Mouse (Mus musculus) fat pad, adult 2 months (tissue): Measurements from ENCODE around the gene Preb.

ENCODE experiments used
- DNase-seq: peaks from one replicate; pipeline ENCODE4 v3.0.0-alpha.2; 2011; ENCODE audit warnings: low read depth, low spot score; ENCODE audit errors: extremely low read depth

Gene Preb

DNA sequence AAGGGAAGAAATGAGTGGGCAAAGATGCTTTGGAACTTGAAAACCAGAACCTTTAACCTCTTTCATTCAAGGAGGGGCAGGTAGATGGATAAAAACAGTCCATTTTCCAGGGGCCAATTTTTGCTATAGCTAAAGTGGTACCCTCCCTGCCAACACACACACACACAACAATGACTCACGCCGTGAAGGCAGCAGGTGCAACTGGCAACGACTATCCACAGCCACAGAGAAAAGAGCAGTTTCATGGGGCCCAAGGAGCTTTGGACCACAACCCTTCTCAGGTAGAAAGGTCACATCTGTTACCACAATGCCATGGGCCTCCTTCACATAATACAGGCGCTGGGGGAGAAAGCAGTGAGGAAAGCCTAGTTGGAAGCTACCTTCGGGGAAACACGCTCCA lies 4.4 kb downstream of the Preb start:
- no peak for DNase-seq

DNA sequence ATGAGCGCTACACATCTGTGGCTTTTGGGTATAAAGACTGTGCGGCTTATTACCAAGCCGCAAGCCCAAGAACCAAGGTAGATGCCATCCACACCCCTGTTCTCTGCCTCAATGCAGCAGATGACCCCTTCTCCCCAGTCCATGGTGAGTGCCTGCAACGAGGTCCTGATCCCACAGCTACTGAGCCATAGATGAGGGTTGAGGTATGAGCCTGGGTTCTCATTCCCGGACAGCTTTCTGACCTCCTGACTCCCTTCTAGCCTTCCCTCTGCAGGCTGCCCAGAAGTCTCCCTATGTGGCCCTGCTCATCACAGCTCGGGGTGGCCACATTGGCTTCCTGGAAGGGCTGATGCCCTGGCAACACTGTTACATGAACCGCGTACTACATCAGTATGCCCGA lies 5.6 kb downstream of the Preb start:
- DNase-seq = no peak

DNA sequence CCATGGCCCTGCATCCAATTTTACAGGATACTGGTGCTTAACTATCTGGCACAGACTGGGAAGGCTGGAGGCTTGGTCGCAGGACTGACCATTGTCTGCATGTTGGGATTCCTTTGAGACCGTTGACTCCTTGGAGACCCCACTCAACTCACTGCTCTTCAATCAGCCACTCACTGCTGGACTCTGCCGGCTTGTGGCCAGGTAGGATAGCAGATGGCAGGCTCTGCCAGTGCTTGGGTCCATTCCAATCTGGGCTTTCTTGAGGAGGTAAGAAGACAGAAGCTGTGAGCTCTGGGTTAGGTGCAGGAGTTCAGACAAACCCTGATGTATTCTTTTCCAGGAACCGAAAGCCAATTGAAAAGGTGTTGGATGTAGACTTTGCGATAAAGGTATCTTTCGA lies 6.1 kb downstream of the Preb start:
- DNase-seq = no peak

DNA sequence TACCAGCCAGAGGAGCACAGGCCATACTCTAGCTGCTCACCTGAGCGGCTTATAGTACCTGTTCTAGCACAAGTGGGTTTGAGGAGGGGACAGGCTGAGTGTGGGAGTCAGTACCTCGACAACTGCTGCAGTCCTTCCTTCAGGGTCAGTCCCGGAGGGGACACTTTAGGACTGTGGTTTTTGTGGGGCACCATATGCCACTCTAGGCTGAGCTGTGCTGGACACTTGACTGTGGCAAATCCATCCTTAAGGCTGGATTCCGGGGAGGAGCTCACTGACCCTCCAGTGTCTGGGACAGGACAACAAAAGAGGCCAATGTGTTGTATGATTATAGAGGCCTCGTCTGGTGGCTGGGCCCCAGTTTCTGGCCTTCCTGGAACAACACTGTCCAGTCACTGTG lies 7.6 kb downstream of the Preb start:
- no peak for DNase-seq

DNA sequence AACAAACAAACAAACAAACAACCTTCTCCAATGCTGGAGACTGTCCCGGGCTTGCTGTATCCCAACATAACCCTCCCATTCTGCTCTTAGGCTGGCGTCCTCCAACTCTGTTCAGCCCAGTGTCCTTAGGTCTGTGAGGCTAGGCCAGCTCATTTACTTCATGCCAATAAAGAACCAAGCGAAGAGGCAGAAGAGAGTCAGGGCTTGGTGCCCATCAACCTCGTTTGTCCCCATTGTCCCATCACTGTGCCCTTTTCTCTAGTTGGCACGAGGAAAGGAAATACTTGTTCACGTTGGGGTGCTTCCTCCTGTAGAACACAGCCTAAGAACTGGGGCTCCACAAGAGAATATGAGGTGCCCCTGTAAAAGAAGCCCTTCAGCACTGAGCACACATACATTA lies 8.5 kb downstream of the Preb start:
- no peak for DNase-seq

DNA sequence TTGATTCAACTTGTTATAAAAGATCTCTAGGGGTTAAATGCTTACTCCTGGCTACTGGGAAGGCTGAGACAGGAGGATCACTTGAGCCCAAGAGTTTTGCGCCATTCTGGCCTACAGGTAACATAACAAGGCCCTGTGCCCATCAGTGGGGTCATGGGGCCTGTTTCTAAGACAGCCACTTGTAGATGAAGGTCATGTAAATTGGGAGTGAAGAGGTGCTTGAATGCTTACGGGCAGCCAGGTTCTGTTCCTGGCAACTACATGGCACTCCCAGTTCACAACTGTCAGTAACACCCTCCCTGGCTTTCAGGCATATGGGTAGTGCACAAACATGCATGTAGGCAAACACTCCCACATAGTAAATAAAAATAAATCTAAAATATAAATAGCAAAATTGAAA lies 9.2 kb downstream of the Preb start:
- no peak for DNase-seq

DNA sequence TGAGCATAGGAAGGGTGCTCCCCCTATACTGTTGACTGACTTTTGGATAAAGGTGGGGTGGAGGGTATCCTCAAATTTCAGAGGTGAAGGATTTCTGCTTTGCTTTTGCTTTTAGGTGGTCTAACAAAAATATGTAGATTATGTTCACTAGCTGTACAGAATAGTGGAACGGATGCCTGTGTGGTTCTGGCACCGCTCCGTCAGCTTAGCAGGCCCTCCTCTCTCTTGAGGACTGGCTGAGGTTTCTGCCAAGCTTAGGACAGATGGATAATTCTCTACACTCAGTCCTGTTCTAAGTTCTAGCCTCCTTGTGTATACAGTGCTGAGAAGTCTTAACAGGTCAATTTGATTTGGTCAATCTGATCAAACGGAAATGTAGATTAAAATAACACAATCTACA lies 9.7 kb downstream of the Preb start:
- no peak for DNase-seq

DNA sequence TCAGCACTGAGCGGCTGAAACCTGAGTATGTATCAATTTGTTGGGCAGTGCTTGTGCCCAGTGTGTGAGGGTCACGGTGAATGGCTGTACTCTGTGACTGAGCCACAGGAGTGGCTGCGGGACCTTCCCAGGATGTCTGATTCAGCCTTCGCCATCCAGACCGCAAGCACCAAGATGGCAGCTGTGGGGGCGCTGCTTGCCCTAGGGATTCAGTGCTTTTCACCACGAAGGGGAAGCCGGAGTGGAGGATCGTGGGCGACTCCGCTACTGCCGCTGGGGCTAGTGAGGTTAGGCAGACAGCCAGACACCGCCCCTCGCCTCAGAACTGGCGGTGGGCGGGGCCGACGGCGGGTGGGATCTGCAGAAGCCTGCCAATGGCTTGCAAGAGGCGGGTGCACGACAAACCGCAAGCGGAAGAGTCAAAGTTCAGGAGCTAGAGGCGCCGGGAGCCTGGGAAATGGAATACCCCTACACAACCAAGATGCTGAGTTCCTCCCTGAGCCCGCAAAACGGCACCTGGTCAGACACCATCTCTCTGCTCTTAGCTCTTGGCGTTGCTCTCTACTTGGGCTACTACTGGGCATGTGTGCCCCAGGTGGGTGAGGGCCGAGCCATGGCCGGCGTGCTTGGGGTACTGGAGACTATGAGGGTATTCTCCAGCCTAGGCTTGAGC lies 10.4 kb downstream of the Preb start:
- DNase-seq = no peak

DNA sequence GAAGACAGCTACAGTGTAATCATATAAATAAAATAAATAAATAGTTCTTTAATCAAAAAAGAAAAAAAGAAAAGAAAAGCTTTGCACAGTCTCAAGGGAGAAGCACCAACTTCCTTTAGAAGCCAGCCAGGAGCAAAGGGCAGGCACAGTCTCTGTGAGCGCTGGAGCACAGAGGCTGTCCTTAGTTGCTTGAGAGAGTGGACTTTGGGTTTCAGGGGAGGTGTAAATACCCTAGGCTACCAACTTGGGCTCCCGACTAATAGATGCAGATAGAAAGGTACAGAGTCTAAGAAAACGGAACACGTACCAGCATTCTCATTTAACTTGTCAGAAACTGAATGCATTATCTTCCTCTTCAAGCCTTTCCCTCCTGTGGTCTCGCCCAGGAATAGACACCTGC lies 11.5 kb downstream of the Preb start:
- no peak for DNase-seq

DNA sequence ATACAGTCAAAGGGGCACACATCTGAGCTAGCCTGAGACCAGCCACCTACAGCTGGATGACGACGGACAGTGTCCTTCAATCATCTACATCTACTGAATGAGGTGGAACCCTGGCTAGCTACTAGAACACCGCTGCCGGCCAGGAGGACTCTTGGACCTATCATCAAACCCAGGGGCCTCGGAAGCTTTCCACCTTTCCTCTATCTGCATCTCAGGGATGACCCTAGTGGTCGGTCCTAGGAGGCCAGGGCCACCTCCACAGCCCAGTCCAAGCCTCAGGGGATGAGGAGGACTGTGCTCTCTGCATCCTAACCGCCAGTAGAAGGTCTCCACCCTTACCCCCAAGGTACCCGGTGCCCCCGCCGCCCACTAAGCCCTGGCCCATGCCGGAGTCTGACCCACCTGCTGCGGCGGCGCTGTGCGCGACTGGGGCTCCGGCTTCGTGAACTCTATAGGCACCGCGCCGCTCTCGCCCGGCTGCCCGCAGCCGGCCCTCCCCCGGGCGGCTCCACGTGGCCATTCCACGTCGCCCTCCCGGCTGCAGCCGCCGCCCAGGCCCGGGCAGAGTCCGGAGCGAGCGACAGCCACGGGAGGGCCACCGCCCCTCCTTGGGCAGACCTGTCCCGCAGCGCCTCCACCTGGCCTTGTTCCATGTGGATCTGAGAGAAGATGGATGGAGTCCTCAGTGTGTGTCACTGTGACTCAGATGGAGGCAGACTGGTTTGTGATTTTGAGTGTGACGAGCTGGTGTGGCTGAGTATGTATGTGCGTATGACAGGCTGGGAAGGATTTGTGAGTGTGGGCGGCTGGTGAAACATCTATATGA lies 15.0 kb downstream of the Preb start, which contains the start of gene Cgref1:
TSS of gene Cgref1 (minus strand) at position 636 of the 826 bp plus-strand sequence.
- DNase-seq = no peak

DNA sequence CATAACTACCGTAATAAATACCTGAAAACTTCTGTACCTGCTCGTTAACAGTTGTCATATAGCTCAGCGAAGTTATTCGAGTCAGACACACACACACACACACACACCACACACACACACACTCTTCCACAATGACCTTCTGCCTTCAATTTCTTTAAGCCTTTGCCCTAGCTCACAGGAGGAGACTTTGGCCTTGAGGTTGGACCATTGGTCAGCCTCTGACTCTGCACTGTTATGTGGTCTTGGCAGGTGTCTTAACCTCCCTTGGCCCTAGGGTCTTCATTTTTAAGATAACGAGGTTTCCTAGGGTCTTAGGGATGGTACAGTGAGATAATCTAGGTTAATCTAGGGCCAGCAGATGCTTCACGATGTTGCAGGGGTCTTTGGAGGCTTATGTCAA lies 15.8 kb downstream of the Preb start:
- no peak for DNase-seq

DNA sequence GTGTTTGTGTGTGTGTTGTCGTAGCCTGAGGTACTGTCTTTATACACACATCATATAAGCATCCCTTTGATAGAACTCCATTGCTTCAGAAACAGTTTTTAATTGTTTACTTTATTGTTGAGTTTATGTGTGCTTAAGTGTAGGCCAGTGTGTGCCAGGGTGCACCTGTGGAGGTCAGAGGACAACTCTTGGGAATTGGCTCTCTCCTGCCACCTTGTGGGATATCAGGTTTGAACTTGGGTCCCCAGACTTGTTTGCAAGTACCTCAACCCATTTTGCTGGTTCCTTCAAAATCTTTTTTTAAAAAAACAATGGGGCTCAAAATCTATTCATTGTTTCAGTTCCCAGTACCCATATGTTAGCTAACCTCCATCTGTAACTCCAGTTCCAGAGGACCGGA lies 17.2 kb downstream of the Preb start:
- DNase-seq = no peak

DNA sequence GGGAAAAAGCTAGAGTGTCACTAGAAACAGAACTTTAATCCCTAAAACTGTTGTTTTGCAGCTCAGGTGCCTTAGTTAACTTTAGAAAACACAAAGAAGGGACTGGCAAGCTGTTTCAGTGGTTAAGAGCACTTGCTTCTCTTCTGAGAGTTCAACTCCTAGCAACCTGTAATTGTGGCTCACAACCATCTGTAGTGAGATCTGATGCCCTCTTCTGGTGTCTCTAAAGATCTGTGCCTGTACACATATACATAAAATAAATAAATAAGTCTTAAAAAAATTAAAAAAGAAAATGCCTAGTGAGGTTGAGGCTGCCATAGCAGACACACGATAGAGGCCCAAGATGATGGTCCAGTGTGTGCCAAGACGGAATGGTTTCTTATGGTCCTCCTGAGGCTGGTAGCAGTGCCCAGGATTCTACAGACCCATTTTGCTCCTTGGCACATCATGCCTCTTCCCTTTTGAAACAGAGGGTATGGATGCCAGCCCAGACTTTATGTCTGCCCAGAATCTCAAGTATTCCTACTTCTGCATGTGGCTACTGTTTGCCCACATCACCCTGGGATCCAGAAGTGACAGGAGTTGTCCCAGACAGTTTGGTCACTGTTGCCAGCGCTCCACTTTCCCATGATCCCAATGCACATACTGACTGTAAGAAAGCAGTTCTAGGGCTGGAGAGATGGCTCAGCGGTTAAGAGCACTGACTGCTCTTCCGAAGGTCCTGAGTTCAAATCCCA lies 25.3 kb downstream of the Preb start:
- no peak for DNase-seq

DNA sequence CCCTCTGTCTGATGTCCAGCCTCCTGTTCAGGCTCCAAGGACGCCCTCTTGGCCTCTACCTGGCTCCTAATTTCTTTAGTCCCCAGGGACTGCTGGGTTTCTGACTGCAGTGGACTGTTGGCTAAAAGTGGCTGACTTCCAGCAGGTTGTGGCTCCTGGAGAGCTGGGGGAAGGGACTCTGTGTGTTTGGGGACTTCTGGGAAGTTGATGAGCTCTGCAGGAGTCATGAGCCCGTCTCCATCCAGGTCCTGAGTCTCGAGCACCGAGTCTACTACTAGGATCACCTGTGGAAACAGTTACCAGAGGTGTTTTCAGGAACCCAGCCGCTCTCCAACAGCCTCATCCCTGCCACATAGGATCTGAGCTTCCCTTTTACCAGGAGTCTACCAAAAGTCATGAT lies 26.5 kb downstream of the Preb start:
- no peak for DNase-seq

DNA sequence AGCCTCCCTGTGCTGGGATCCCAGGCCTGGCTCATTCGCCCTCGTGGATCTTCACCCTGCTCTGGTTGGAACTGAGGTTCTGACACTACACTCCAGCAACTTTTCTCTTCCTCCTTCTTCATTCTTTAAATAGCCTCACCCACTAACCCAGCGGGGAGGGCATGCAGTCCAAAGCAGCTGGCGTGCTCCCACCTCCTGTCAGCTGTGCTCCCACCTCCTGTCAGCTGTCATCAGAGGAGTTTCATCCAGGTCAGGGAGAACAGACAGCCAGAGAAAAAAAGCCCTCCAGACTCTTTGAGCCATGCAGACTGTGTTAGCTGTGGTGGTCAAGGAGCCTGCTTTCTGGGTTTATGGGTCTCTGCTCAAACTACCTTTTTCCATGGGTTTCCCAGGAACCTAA lies 28.8 kb downstream of the Preb start:
- no peak for DNase-seq

DNA sequence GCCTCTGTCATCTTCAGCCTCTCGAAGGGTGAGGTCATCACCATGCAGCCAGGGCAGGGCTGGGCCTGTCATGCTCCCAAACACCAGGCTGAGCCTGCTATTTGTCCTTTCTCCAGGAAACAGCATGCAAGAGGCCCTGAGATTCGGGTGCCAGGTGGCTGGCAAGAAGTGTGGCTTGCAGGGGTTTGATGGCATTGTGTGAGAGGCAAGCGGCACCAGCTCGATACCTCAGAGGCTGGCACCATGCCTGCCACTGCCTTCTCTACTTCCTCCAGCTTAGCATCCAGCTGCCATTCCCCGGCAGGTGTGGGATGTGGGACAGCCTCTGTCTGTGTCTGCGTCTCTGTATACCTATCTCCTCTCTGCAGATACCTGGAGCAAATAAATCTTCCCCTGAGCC lies 29.3 kb downstream of the Preb start:
- DNase-seq = no peak

DNA sequence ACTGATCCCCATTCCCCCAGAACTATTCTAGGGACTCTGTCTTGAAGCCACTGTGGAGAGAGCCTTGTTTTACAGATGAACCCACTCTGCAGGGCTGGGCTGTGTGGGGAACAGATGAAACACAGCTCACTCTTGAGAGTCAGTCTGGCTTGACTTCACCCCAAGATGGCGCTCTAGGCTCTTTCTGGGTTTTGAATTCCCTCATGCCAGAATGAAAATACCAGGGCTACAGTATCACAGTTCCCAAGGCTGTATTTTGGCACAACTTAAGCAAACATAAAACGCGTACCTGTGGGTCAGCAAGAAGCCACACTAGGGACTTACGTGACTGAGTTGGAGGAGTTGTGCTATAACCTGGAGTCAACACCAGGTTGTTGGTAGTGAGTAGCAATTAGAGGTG lies 30.0 kb downstream of the Preb start:
- DNase-seq = no peak

DNA sequence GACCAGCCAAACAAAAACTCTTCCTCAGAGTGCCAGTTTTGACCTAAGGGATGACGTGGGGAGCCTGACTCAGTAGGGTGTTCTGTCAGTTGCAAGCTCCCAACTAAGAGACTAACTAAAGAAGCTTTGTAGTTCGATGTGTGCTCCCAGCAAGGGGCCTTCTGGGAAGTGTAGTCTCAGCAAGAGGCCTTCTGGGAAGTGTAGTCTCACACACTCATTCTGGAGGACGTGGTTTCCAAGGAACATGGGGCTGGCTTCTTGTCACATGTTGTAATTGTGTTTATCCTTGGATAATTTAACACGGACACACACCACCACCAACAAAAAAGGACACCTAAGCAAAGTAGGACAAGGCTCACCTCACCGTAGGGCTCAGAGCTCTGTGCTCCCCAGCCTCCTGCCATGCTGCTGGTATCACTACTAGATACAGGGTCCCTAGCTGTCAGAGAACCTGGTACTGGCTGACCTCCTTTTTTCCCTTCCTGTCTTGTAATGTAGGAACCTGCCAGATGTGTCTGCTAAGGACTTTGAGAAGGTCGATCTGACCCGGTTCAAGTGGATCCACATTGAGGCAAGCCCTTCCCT lies 32.1 kb downstream of the Preb start:
- DNase-seq = no peak

DNA sequence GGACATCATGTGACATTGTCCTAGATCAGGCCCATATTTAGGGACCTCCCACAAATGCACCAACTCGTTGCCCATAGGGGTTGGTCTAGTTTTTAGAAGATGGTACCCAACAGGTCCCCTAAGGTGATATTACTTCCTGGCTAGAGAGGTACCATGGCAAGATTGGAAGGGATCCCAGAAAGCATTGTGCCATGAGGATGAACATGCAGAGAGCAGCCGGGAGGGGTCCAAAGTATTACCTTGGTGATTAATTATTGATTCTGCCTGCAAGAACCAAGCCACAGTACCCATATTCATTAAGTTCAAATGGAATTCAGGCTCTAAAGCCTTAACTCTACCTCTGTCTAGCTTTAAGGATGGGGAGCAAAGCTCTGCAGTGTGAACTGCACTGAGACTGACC lies 34.1 kb downstream of the Preb start:
- DNase-seq = no peak

DNA sequence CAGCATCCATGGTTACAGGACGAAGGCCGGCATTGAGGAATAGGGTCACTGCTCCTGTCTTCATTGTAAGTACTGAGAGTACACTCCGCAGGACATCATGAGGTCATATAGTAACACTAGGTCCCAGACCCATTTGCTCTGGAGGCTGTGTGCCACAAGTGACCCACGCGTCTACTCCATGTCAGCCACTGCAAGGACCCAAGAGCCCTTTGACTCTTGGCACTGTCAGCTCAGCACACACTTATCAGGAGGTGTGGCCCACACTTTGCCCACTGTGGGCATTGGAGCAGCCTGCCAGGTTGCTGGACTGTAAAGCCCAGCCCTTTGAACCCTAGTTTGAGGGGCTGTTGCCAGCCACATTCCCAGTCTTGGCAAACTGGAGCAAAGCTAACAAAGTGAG lies 34.9 kb downstream of the Preb start:
- DNase-seq = no peak

DNA sequence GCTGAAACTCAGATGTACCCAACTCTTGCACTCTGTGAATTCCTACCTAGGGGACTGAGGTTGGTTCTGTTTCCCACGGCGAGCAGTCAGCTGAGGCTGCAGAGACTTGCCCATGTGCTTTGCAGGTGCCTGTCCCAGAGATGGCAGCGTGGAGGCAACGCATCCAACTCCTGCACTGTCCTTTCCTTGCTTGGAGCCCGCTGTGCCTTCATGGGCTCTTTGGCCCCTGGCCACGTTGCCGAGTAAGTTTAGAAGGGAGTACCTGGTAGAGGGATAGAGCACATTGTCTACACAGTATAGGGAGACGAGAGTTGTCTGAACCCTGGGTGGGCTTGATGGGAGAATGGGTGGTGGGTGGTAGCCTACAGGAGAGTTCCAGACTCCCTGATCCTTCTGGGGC lies 35.5 kb downstream of the Preb start:
- DNase-seq = no peak

DNA sequence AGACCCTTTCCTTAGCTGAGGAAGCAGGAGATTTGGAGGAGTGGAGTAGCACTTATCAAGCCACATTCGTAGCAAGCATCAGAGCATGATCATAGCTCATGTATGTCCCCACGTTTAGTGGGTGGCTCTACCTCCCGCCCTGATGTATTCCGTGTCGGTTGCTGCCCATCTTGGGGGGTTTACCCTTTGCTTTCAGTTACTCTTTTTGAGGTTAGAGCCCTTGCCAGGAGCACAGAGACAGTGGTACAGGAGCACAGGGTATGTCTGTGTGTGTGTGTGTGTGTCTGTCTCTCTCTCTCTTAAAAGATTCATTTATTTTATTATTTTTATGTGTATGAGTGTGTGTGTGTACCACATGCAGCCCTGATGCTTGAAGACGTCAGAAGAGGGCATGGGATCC lies 37.0 kb downstream of the Preb start:
- no peak for DNase-seq
